Mouse (Mus musculus): ENCODE results near the gene Ifitm5.
"Not testable (repeated sequence)": the region's sequence is repeated elsewhere in the genome, so short reads cannot be mapped to it uniquely, and the experiment has no call there.

Ifitm5 gene

DNA sequence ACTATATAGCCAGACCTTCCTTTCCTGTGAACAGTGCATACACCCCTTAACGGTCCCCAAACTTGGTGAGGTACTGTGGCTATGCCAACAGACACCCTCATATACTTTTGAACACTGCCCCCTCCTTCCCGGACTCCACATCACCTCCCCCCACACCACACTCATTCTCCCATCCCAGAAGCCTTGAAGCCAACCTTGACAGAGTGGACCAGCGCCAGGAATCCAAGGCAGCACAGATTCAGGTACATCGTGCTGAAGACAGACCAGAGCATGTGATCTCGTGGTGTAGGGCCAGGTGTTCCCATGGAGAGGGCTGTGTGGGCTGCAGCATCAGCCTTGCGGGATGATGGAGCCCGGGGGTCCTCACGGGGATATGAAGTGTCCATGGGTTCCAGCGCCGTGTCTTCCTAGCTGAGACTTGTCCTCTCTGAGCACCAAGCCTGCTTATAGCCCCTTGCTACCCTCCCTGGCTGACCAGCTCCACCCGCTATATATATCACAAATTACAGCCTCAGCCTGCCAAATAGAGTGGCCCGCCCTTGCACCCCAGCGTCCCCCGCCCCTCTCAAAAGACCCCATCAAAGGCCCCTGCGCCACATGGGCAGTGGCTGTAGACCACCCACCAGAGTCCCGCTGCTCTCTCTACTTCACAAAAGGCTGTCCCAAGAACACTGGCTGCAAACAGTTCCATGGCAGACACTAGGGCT lies at the start of gene Ifitm5:
Gene Ifitm5 (minus strand): TSS at position 468 of the 707 bp plus-strand sequence.
- DNase-seq (ENCODE audit: low read depth, low spot score): no peak

DNA sequence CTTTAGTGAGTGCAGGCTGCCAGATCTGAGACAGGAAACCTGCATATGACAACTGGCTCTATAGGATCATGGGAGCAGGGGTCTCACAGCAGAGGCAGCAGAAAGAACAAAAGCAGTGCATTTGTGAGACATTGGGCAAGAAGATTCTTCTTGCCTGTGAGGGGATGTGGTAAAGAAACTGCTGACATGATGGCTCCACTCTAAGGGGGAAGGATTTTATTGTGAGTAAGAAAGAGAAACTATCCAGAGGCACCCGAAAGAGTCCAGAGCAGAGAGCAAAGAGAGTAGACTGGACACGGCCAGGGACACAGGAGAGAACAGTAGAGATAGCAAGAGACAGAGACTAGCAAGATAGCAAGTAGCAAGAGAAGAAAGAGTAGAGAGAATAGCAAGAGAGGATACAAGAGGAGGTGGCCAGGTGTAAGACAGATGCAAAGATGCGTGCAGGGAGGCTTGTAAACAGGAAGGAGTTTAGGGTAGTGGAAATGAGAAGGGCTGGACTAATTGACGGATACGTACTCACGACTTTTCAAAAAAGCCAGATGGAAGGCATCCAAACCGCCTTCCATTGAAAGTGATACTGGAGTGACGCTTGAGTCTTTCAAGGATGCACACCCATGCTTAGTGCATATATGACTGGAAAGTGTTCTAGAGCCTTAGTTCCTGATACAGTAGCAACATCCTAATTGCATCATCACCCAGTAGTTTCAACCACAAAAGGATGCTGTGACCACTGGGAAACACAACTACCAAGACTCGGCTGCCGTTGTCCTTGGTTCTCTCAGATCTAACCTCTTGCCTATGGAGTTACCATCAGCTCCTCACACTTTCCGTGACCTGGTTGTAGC lies 49.0 kb upstream of the Ifitm5 start:
- peak; percentile 13 for DNase-seq (ENCODE audit: low read depth, low spot score)

DNA sequence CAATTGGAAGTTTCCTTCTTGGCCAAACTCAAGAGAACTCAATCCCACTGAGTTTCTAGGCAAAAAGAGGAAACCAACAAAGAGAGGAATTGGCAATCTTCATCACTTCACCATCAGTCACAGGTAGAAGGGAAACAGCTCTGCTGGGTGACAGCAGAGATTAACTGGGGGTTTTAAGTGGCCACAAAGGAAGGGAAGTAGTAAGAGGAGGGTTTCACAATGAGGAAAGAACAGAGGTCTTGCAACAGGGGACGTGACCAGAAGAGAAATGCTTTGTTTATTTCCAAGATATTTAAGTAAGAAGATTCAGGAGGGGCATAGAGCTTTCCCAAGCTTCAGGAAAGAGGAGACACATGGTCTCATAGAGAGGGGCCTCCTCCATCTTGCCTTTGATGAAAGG lies 47.7 kb upstream of the Ifitm5 start:
- no peak for DNase-seq (ENCODE audit: low read depth, low spot score)

DNA sequence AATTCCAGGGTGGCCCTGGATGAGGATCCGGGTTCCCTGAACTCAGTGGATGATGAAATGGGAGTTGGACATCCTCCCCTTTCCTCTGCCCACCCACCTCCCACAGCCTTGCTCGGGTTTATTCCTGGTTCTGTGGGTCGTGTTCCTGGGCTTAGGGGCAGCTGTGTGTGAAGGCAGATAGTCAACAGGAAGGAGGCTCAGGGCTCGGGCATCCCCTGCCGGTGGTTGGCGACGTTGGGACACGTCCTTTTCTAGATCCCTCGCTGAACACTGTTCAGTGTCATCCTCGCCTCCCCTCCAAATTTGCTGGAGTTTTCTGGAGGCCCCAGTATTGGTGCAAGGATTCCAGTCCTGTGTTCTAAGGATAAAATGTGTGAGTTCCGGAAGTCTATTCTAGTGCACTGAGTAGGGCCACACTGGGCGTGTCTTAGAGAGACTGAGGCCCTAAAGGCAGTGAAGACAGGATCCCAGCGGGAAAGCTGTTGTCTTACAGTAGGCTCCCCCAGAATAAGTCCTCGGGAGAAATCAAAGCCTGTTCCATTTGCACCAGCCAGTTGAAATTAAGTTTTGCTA lies 41.1 kb upstream of the Ifitm5 start:
- DNase-seq (ENCODE audit: low read depth, low spot score): no peak

DNA sequence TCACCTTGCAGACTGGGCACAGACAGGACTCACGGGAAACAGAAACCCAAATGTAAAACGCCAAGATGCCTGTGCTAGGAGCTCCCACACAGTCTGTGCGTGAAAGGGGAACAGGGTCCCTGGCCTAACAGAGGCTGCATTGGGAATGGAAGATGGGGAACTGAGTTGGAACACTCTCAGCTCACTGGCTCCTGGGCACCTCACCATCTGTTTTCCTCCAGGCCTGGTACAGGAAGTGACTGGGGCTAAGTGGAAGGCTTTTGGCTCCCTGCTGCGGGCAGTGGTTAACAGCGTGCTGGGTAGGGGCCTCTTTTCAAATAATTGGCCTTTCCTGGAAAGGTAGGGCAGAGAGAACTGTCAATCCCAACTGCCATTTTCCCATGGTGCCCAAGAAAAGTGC lies 40.5 kb upstream of the Ifitm5 start:
- DNase-seq (ENCODE audit: low read depth, low spot score): no peak

DNA sequence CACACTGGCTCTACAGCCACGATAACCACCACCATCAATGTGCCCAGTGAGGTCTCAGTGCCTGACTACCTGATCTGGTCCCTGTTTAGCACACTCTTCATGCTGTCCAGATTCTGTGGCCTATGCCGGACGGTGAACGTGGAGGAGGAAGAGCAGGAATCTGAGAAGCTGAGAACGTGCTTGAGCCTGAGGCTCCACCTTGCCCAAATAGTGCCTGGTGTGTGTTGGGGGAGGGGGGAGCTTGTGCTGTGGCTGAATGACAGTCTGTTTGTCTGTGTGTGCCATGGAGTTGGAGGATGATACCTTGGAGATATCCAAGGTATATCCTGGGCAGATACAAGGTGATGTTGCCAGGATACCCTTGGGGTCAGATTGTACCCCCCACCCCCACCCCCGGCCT lies 40.1 kb upstream of the Ifitm5 start:
- DNase-seq (ENCODE audit: low read depth, low spot score): no peak

DNA sequence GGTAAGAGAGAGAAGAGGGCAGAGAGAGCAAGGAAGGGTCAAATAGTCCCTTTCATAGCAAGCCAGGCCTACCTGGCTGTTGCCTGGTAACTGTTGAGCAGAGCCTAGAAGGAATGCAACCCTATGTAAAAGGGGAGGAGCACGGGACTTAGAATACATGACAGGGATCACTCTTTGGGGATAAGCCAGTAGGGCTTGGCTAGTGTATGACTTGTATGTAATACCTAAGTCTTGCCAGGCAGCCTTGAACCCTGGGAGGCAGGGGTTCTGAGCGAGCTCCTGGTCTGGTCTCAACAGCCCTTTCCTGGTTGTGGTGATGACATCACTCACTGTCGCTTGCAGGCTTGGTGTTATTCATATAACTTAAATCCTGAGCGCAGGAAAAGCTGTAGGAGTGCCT lies 38.9 kb upstream of the Ifitm5 start:
- DNase-seq (ENCODE audit: low read depth, low spot score): peak; percentile 18

DNA sequence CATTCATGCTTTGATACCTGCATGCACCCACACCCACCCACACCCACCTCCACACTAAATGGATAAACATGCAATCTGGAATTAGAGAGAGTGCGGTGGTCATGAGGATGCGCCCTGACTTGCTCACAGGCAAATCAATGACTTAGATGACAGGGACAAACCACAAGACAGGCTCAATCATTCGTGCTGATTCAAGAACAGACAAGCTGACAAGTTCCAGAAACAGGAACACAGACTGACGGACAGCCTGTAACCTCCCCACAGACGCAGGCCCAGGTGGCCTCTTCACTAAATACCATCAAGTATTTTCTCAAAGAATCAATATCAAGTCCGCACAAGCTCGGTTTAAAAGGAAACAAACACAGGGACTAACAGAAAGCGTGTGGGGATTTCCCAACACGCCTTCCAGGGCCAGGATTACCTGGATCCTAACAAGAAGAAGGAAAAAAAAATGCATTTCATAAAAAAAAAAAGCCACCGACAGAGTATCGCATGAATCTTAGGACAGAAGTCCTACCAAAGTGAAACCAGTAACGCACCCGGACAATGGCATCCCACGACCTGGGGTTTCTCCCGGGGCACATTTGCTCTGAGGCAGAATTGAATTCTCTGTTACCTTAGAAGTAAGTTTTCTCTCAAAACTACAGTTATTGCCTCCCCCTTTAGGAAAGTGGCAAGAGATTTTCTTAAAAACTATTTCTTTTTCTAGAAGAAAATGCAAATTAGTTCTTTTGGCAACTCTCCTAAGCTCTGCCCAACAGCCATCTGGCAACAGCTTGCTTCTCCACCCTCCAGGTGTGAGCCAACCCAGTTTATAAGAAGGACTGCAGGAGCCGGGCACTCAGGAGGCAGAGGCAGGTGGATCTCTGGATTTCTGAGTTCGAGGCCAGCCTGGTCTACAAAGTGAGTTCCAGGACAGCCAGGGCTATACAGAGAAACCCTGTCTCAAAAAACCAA lies 37.4 kb upstream of the Ifitm5 start:
- DNase-seq (ENCODE audit: low read depth, low spot score): peak; percentile 79

DNA sequence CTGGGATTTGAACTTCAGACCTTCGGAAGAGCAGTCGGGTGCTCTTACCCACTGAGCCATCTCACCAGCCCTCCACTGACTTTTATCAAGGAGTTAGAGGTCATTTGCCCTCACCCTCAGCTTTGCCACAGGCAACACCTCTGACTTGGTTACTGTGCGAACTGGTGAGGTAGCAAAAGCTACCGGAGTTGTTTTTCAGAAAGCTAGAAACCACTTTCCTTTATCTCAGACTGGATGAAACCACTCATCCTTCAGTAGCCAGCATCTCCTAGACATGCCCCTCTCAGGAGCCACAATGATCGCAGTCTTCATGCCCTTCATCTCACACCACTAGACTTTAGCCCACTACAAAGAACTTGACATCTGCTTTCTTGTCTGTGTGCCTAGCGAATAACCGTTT lies 32.9 kb upstream of the Ifitm5 start:
- DNase-seq (ENCODE audit: low read depth, low spot score): no peak

DNA sequence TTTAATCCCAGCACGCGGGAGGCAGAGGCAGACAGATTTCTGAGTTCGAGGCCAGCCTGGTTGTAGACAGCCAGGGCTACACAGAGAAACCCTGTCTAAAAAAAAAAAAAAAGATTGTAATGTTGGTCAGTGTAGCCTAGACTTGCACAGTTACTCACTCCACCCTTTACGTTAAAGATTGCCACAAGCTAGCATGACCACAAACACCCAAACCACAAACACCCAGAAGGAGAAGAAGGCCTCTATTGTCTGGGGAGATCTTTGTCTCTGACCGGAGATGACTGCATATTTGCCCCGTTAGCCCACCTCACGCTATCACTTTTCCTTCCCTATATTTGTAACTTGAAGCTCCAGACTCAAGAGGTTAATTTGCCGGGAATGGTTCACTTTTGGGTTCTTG lies 31.6 kb upstream of the Ifitm5 start:
- DNase-seq (ENCODE audit: low read depth, low spot score): no peak

DNA sequence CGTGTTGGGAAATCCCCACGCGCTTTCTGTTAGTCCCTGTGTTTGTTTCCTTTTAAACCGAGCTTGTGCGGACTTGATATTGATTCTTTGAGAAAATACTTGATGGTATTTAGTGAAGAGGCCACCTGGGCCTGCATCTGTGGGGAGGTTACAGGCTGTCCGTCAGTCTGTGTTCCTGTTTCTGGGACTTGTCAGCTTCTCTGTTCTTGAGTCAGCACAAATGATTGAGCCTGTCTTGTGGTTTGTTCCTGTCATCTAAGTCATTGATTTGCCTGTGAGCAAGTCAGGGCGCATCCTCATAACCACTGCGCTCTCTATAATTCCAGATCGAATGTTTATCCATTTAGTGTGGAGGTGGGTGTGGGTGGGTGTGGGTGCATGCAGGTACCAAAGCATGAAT lies 26.6 kb upstream of the Ifitm5 start:
- not testable (repeated sequence) for DNase-seq (ENCODE audit: low read depth, low spot score)

DNA sequence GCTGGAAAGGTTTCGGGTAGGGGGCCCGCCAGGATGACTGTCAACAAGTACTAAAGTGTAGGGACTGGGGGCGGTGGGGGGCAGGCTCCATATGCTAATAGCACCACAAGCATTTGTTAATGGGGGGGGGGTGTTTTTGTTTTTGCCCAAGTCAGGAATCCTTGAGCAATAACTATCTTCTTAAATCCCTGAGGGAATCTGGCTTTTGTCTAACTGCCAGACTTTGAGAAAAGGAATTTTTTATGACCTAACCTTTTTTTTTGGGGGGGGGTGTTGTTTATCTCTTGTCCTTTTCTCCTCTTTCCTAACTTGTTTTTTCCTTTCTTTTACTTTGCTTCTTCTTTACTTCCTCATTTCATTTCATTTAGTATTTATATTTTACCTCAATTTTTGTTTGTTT lies 25.4 kb upstream of the Ifitm5 start:
- no peak for DNase-seq (ENCODE audit: low read depth, low spot score)

DNA sequence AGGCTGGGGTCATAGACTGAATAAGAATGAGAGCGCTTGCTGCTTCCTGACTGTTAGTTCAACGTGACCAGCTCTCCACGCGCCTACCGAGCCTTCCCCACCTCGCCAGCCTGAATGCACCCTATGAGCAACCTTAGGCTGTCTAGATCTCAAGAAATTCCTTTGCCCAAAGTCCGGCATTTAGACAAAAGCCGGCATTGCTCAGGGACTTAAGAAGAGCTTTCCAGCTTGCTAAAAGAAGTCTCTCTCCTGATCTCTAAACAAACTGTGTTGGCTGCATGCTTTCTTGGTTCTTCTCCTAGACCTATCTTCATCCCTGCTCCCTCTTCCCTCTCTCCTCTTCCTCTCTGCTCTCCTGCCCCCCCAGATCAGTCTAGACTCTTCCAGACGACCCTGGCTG lies 24.8 kb upstream of the Ifitm5 start:
- no peak for DNase-seq (ENCODE audit: low read depth, low spot score)

DNA sequence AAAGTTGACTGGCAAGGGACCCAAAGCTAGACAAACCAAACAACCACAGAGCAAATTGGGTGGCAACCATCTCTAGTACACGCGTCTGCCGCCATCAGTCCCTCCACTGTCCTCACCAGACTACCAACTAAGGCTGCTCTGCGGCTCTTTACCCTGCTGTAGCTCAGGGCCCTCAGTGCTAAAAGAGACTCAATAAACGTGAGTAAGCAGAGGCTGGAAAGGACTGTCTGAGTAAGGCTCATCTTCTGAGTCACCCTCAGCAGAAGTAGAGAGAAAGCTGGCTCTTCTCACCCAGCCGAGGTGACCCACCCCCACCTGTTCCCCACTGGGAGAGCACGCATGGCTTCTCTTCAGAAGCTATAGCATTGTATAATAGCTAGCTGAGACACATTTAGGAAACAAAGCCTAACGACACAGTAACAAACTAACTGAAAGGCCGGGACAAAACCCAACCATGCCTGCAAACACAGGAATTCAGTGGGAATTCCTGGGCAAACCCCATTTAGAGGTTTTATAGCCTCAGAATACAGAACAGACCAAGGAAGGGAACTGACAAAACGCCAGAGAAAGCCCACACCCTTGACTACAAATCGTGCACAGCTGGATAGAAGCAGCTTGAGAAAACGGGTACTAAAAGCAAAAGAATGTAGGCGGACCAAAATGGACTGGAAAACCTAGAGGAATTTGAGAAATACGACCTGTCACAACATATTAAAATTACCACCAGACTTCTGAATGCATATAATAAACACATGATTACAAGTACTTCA lies 23.5 kb upstream of the Ifitm5 start:
- DNase-seq (ENCODE audit: low read depth, low spot score): peak; percentile 80

DNA sequence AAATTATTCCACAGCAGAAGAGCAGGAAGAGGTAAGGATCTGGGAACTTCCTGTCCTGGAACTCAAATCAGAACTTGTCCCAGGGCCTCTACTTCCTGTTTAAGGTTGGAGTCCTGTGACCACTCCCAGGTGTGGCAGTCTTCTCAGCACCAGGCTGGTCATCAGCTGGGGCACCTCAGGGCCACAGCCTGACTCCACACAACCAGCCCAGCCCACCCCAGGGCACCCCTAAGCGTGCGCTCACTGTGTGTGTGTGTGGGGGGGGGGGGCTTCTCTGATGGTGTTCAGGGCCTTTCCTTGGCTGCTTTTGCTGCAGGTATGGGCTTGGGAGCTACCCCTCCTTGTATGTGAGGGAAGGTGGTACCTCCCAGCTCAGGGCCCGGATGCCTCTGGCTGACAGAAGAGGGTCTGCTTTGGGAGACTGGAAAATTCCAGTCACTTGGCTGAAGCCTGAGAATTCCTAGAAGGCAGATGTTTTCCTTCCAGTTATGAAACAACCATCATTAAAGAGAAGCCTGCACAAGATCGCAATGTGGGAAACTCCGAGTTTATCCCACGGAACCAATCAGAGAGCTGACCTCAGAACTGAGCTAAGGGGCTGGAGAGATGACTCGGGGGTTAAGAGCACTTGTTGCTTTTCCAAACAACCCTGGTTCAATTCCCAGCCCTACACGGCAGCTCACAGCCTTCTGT lies 21.5 kb upstream of the Ifitm5 start:
- DNase-seq (ENCODE audit: low read depth, low spot score): no peak

DNA sequence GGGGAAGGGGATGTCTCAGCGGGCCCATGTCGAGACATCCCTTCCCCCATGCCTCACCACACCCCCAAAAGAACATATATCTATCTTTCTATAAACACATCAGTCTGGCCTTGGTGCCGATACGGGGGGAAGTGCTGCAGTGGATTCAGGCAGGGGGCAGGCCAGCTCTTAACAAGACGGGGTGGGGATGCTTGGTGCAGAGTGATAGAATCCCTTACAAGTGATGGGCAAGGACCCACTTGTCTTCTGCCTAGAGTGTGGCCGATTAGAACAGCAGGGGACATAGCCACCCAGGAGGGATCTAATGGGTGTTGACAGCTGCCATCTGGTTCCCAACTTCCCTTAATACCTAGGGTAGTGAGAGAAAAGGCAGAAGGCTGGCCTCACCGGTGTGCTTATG lies 20.8 kb upstream of the Ifitm5 start:
- no peak for DNase-seq (ENCODE audit: low read depth, low spot score)

DNA sequence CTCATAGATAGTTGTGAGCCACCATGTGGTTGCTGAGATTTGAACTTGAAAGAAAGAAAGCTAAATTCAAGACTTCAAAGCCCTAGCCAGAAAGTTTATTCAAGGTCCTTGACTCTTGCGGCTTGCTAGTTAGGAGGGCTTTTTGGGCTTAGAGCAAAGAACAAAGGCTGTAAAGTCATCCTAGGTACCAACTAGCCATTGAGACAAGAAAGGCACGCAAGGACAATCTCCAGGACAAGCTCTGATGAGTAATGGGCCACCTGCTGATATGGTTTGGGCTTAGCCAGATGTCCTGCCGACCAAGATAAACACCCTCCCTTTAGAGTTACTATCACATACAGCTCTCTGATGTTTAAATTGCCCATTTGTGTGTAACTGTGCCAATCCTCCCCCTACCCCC lies 18.6 kb upstream of the Ifitm5 start:
- DNase-seq (ENCODE audit: low read depth, low spot score): not testable (repeated sequence)

DNA sequence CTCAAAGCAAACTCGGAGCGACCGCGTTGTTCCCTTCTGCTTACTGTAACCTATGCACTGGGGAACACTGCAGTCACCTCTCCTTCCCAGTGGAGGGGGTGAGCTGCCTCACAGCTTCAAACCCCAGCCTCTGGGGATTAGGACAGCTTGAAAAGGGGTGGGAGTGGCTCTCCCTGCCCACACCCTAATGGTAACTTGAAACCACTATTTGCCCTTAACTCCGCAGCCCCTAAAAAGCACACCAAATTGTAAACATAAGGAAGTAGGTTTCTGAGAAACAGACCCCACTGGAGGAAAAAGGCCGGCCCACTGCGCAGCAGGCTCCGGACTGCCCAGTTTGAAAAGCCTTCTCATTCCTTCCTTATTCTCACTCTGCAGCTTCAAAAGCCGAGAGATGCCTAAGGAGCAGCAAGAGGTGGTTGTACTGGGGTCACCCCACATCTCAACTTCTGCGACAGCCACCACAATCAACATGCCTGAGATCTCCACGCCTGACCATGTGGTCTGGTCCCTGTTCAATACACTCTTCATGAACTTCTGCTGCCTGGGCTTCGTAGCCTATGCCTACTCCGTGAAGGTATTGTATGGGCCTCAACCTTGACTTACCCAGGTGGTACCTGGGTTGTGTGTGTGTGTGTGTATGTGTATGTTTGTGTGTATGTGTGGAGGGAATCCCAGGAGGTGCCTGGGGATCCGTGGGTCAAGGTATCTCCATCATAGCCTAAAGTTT lies 17.9 kb upstream of the Ifitm5 start:
- no peak for DNase-seq (ENCODE audit: low read depth, low spot score)

DNA sequence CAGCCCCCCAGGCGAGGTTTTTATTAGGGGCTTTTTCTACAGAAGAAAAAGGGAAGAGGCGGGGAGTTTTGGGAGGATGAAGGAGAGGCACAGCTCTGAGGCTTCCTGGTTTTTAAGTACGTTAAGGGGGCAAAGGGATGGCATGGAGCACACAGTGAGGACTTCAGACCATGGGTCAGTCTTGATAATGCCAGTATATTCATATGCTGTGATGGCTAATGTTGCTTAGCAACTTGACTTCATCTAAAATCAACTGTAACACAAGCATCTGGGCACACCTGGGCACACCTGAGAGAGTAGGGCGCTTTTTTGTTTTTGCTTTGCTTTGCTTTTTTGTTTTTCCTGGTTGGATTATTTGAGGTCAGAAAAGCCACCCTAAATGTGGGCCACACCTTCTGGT lies 16.8 kb upstream of the Ifitm5 start, which contains the start of gene Ifitm1:
Gene Ifitm1 (plus strand): TSS at position 301 of the 400 bp plus-strand sequence.
- DNase-seq (ENCODE audit: low read depth, low spot score): no peak

Data from brain, adult 2 months (tissue).